Mouse (Mus musculus): Measurements from ENCODE around the gene Fyttd1. TPM values are rescaled to one million over a fixed set of nuclear protein-coding genes. Genes with fewer than 3 reads are reported as not detected.
A peak's percentile ranks its signal among the peaks of the same experiment; 100 is the strongest.
"Not testable (repeated sequence)": the region's sequence is repeated elsewhere in the genome, so short reads cannot be mapped to it uniquely, and the experiment has no call there.

Fyttd1 gene
- polyA plus RNA-seq, 1 experiment from 2014 or later: 98.7 TPM

GRCm38 (mm10) chr16:32929918-32930317 is 52.6 kb downstream of the Fyttd1 start:
- Histone ChIP-seq H3K36me3 (peaks cover 17% of the 10 kb centered on the region), H3K9ac (no peak overlapping the region), H3K4me3 (replicated peaks) (no peak overlapping the region), H3K9me3 (replicated peaks) (no peaks in the 10 kb centered on the region), H3K4me1 (peaks cover 4% of the 10 kb centered on the region; the same call in 1 of the 2 replicates), H3K27ac (no peak overlapping the region), H3K4me2 (no peak overlapping the region), H3K27me3 (no peaks in the 10 kb centered on the region)
- 36% methylated on average over 2 of the region's 2 CpGs for WGBS
- ATAC-seq (replicated peaks; ENCODE audit: low FRiP score): no peak

DNA sequence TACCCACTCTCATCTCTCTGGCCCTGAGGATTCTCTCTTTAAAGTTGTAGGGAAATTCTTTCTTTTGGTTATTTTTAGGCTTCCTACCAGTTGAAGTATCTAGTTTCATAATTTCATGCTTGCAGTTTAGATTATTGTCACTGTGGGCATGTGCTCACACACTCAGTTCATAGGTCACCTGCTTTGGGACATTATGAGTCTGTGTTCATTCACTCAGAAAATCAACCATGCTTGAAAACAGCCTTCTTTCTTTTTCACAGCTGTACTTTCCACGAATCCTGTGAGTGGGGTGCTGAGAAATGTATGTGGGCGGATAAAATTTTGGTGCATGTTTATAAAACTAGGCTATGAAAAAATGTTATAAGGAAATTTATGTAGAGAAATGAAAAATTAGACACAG is 57.2 kb downstream of the Fyttd1 start:
- 63% methylated on average over 2 of the region's 2 CpGs for WGBS
- Histone ChIP-seq H3K4me3 (replicated peaks) (no peak overlapping the region), H3K27me3 (no peaks in the 10 kb centered on the region), H3K36me3 (no peaks in the 10 kb centered on the region), H3K9ac (no peak overlapping the region), H3K4me1 (peaks cover 4% of the 10 kb centered on the region; the same call in 1 of the 2 replicates), H3K9me3 (replicated peaks) (no peaks in the 10 kb centered on the region), H3K27ac (no peak overlapping the region), H3K4me2 (no peak overlapping the region)
- ATAC-seq (replicated peaks; ENCODE audit: low FRiP score): no peak

DNA sequence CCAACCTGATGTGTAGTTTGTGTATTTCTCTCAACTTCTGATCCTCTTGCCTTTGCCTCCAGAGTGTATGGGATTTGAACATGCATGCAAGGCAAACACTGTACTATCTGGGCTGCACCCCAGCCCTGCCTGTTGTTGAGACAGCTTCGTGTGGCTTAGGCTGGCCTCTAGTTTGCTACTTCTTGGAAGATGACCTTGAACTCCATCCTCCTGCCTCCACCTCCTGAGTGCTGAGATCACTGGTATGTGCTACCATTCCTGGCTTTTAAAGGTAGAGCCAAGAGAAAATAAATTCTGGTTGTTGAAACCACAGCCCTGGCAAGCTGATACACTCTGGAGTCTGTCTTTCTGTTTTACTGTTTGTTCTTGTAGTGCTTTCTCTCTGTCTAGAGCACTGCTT is 57.8 kb downstream of the Fyttd1 start:
- Histone ChIP-seq H3K4me1 (peaks cover 4% of the 10 kb centered on the region; the same call in 1 of the 2 replicates), H3K27ac (0 out of 2 replicates have a peak overlapping the region, but pooled peaks have one; percentile 7), H3K36me3 (no peaks in the 10 kb centered on the region)

DNA sequence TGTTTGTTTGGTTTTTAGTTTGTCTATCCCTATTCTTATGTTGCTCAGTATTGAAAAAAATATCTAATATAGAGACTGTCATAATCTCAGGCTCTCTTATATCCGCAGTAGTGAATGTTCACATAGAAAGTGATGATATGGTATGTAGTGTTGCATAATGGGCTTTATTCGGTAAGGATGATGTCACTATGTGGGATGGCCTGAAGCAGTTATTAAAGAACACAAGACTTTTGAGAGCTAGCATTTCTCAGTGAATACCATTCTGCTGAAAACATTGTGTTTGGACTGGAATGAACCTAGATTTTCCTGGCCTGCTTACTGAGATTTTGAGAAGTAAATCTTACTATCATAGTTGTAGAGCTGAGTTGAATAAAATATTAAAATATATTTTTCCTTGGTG is 60.1 kb downstream of the Fyttd1 start:
- Histone ChIP-seq H3K4me3 (replicated peaks) (no peak overlapping the region), H3K36me3 (no peaks in the 10 kb centered on the region), H3K27ac (no peak overlapping the region), H3K27me3 (no peaks in the 10 kb centered on the region), H3K4me2 (no peak overlapping the region), H3K9me3 (replicated peaks) (no peaks in the 10 kb centered on the region), H3K9ac (no peak overlapping the region), H3K4me1 (peaks cover 4% of the 10 kb centered on the region; the same call in 1 of the 2 replicates)
- ATAC-seq (replicated peaks; ENCODE audit: low FRiP score): no peak
- WGBS: 87% methylated on average over 2 of the region's 2 CpGs

More for the DNA sequence above, 57.8 kb downstream of the Fyttd1 start:
- no peaks in the 10 kb centered on the region for H3K27me3 ChIP-seq
- 58% methylated on average over 1 of the region's 1 CpGs for WGBS
- no peak overlapping the region for H3K4me3 ChIP-seq (replicated peaks)
- no peak overlapping the region for H3K9ac ChIP-seq
- H3K9me3 ChIP-seq (replicated peaks): no peaks in the 10 kb centered on the region
- H3K4me2 ChIP-seq: no peak overlapping the region
- ATAC-seq (replicated peaks; ENCODE audit: low FRiP score): no peak

DNA sequence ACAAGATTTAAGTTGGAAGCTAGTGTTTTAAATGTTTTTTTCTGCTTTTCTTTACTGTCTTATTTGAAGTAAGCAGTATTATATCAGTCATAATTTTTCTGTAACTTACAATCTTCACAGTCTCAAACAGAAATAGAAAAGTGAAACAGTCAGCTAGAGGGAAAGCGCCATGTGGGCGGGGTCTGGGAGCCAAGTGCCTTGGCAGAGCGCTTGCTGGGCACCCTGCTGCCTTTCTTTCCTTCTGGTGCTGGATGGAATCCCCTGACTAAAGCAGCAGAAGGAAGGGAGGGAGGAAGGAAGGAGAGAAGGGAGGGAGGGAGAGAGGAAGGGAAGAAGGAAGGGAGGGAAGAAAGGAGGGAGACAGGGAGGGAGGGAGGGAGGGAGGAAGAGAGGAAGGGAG is 62.0 kb downstream of the Fyttd1 start:
- not testable (repeated sequence) for H3K36me3 ChIP-seq; H3K4me1 ChIP-seq; H3K4me2 ChIP-seq; H3K27ac ChIP-seq; H3K9me3 ChIP-seq (replicated peaks); H3K9ac ChIP-seq; H3K4me3 ChIP-seq (replicated peaks); H3K27me3 ChIP-seq; ATAC-seq (replicated peaks; ENCODE audit: low FRiP score)
- WGBS: 51% methylated on average over 3 of the region's 3 CpGs

- 94% methylated on average over 4 of the region's 4 CpGs for WGBS
- H3K4me2 ChIP-seq; H3K27me3 ChIP-seq; H3K27ac ChIP-seq; ATAC-seq (replicated peaks; ENCODE audit: low FRiP score); H3K4me1 ChIP-seq; H3K36me3 ChIP-seq; H3K4me3 ChIP-seq (replicated peaks); H3K9ac ChIP-seq; H3K9me3 ChIP-seq (replicated peaks): not testable (repeated sequence)
These were observed 62.4 kb downstream of the Fyttd1 start for GRCm38 (mm10) chr16:32939716-32940115.

GRCm38 (mm10) chr16:32941226-32941625 is 63.9 kb downstream of the Fyttd1 start:
- WGBS: 71% methylated on average over 2 of the region's 2 CpGs
- H3K4me2 ChIP-seq; H3K9me3 ChIP-seq (replicated peaks); H3K27ac ChIP-seq; H3K4me3 ChIP-seq (replicated peaks); H3K36me3 ChIP-seq; ATAC-seq (replicated peaks; ENCODE audit: low FRiP score); H3K27me3 ChIP-seq; H3K9ac ChIP-seq; H3K4me1 ChIP-seq: not testable (repeated sequence)

- H3K9me3 ChIP-seq (replicated peaks): no peaks in the 10 kb centered on the region
- no peak for ATAC-seq (replicated peaks; ENCODE audit: low FRiP score)
- no peak overlapping the region for H3K27ac ChIP-seq
- H3K4me2 ChIP-seq: no peak overlapping the region
- H3K4me3 ChIP-seq (replicated peaks): no peak overlapping the region
- no peaks in the 10 kb centered on the region for H3K36me3 ChIP-seq
- 59% methylated on average over 5 of the region's 5 CpGs for WGBS
- no peak overlapping the region for H3K9ac ChIP-seq
- peaks cover 4% of the 10 kb centered on the region for H3K4me1 ChIP-seq
- H3K27me3 ChIP-seq: no peaks in the 10 kb centered on the region
These were observed 65.4 kb downstream of the Fyttd1 start for GRCm38 (mm10) chr16:32942694-32943093.

DNA sequence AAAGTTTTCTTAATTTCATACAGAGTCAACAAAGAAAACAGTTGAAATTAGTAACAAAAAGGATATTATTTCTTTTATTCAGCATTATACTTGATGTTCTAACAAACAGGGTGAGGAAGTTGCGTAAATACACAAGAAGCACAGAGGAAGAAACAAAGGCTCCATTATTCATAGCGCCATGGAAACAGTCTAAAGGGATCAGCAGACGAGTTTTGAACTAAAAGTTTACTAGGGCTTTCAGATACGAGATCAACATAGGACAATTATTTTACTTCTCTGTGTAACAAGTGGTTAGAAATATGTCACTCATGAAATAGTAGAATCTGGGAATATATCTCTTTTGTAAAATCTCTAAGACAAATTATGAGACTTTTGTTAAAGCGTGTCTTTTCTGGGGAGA is 68.1 kb downstream of the Fyttd1 start:
- Histone ChIP-seq H3K4me3 (replicated peaks) (no peak overlapping the region), H3K9ac (no peak overlapping the region), H3K9me3 (replicated peaks) (no peaks in the 10 kb centered on the region), H3K4me1 (peaks cover 9% of the 10 kb centered on the region), H3K4me2 (no peak overlapping the region), H3K27me3 (no peaks in the 10 kb centered on the region), H3K36me3 (no peaks in the 10 kb centered on the region), H3K27ac (no peak overlapping the region)
- 78% methylated on average over 5 of the region's 5 CpGs for WGBS
- ATAC-seq (replicated peaks; ENCODE audit: low FRiP score): no peak

- H3K4me2 ChIP-seq: no peak overlapping the region
- ATAC-seq (replicated peaks; ENCODE audit: low FRiP score): peak; percentile 52; the same call in 1 of the 2 replicates
- H3K27me3 ChIP-seq: no peaks in the 10 kb centered on the region
- H3K4me1 ChIP-seq: peaks cover 9% of the 10 kb centered on the region
- no peaks in the 10 kb centered on the region for H3K9me3 ChIP-seq (replicated peaks)
- no peak overlapping the region for H3K4me3 ChIP-seq (replicated peaks)
- WGBS: 42% methylated on average over 8 of the region's 8 CpGs
- H3K36me3 ChIP-seq: peaks cover 8% of the 10 kb centered on the region
- no peak overlapping the region for H3K9ac ChIP-seq
- H3K27ac ChIP-seq: no peak overlapping the region
These were observed 70.7 kb downstream of the Fyttd1 start for GRCm38 (mm10) chr16:32948016-32948415.

DNA sequence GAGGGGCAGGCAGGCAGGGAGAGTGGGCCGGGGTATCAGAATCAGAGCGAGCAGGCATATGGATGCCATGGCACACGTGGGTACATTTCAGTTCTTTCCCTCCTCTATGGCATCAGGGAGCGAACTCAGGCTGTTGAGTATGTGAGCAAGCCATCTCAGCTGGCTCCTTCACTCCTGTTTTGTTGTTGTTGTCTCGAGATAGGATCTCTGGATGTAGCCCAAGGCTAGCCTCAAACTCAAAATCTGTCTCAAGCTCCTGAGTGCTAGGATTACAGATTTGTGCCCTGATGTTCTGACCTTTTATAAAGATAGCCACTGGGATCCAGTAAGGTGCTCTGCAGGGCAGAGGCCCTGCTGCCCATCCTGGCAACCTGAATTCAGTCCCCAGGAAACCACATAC is 71.4 kb downstream of the Fyttd1 start:
- Histone ChIP-seq H3K27me3 (no peaks in the 10 kb centered on the region), H3K4me3 (replicated peaks) (no peak overlapping the region), H3K27ac (no peak overlapping the region), H3K4me2 (no peak overlapping the region), H3K9ac (no peak overlapping the region), H3K36me3 (peaks cover 8% of the 10 kb centered on the region), H3K9me3 (replicated peaks) (no peaks in the 10 kb centered on the region), H3K4me1 (peaks cover 9% of the 10 kb centered on the region)
- 77% methylated on average over 5 of the region's 5 CpGs for WGBS
- no peak for ATAC-seq (replicated peaks; ENCODE audit: low FRiP score)

DNA sequence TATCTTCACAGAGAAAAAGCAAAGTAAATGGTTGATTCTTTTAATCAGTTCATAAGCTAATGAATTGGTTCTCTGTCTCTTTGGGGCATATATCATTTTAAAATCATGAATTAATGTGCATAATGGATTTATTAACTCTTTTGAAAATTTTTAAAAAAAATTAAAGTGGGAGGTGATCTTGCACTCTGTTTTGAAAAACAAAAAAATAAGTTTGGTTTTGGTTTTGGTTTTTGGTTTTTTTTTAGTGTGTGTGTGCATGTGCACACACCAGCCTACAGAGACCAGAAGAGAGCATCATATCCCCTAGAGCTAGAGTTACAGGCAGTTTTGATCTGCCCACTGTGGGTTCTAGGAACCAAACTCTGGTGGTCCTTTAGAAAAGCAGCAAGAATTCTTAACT is 72.0 kb downstream of the Fyttd1 start:
- H3K27me3 ChIP-seq: no peaks in the 10 kb centered on the region
- no peak overlapping the region for H3K4me3 ChIP-seq (replicated peaks)
- H3K4me2 ChIP-seq: no peak overlapping the region
- no peak overlapping the region for H3K9ac ChIP-seq
- no peaks in the 10 kb centered on the region for H3K9me3 ChIP-seq (replicated peaks)
- no peak for ATAC-seq (replicated peaks; ENCODE audit: low FRiP score)
- peaks cover 9% of the 10 kb centered on the region for H3K4me1 ChIP-seq
- H3K36me3 ChIP-seq: peaks cover 10% of the 10 kb centered on the region
- no peak overlapping the region for H3K27ac ChIP-seq

GRCm38 (mm10) chr16:32951074-32951473 is 73.8 kb downstream of the Fyttd1 start:
- Histone ChIP-seq H3K4me1 (peaks cover 9% of the 10 kb centered on the region), H3K4me2 (no peak overlapping the region), H3K4me3 (replicated peaks) (no peak overlapping the region), H3K9me3 (replicated peaks) (no peaks in the 10 kb centered on the region), H3K36me3 (peaks cover 20% of the 10 kb centered on the region), H3K27ac (no peak overlapping the region), H3K9ac (no peak overlapping the region), H3K27me3 (no peaks in the 10 kb centered on the region)
- 88% methylated on average over 2 of the region's 2 CpGs for WGBS
- no peak for ATAC-seq (replicated peaks; ENCODE audit: low FRiP score)
